Mouse (Mus musculus) spleen, adult 12 weeks (tissue): ENCODE measurements around the gene G6pdx.

Source experiments
- DNase-seq: peaks from one replicate; pipeline ENCODE4 v3.0.0; 2022; ENCODE audit warnings: low spot score

The G6pdx gene

DNA sequence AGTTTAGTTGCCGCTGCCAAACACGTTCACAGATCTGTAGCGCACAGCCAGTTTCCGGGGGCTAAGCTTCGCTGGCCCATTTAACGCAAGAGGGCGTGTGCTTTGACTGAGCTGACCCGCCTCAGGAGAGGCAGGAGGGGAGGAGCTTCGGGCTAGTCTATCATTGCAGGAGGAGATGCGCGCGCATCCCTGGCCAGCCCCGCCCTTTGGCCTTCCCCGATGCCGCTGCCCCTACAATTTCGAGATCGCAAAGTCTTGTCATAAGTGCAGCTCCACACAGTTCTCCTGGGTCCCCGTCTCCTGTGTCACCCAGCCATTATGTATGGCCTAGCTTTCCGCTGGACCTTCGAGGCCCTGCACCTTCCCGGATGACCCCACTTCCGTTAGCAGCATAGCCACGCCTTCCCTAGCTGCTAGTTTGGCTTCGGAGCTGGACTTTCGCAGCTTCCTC is at the start of gene G6pdx:
TSS of gene G6pdx (minus strand) at position 369 of the 451 bp plus-strand sequence.
- peak; percentile 84 for DNase-seq

DNA sequence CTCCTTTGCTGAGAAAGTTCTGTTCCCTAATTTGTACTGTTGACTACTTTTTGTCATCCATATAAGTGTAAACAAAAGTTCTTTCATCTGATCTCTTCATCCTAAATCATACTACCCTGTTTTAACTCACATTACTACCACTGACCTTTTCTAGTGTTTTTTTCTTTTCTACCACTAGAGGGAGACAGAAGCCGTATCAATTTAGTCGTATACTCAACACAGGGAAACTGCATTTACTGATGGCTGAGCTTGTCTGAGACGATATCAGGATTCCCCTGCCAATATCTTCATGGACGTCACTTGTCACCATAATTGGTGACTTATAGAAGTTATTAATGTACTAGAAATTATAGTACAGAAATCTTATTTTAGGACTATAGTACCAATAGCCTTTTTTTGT is 23.8 kb upstream of the G6pdx start:
- no peak for DNase-seq

DNA sequence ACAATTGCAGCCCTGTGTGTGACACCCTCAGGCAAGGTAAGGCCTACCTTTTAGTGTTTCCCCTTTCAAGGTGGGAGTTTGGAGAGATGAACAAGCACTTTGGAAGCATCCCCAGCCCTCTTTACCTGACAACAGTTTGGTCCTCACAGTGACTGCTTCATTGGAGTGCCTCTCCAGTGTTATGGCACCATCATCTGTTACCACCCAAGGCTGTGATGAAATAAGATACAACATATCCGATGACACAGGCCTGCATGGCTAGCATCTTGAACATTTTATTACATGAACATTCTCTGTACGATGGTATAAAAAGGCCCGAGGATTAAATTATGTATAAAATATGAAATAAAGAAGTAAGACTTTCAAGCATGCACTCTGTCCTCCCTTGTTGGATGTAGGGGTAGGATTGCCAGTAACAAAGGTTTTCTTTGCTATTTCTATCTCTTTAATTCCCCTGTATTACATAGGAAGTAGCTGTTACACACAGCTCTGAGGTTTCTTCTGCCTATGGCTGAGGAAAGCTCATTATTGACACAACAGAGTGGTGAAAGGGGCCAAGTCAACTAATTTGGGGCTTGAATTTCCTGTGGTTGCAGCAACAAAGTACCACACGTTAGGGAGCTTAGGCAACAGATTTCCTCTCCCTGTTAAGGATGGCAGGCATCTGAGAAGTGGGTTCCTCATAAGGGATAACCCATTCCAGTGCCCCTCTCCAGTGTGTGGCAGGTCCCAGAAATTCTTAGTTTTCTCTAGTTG is 22.3 kb upstream of the G6pdx start:
- no peak for DNase-seq

DNA sequence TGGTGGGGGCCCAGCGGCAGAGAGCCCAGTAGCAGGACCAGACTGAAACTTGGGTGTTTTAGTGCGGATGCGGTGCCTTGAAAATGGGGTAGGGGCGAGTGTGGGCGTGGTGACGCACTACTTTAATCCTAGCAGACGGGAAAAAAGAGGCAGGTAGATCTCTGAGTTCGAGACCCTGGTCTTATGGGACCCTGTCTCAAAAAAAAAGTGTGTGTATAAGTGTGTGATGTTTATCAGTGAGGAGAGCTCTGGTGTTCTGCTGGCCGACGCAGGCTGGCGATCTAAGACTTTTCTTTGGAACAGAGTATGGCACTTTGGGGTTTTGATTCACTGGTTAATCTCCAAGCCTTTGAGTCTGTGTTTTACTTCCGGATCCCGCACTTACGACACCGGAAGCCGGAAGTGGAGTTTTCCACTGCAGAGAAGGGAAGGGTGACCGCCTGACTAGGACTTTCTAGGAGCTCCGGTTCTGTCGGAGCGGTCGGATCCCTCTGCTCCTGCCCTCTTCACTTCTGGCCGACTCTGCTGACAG is 362 bp upstream of the G6pdx start:
- DNase-seq = peak; percentile 65

DNA sequence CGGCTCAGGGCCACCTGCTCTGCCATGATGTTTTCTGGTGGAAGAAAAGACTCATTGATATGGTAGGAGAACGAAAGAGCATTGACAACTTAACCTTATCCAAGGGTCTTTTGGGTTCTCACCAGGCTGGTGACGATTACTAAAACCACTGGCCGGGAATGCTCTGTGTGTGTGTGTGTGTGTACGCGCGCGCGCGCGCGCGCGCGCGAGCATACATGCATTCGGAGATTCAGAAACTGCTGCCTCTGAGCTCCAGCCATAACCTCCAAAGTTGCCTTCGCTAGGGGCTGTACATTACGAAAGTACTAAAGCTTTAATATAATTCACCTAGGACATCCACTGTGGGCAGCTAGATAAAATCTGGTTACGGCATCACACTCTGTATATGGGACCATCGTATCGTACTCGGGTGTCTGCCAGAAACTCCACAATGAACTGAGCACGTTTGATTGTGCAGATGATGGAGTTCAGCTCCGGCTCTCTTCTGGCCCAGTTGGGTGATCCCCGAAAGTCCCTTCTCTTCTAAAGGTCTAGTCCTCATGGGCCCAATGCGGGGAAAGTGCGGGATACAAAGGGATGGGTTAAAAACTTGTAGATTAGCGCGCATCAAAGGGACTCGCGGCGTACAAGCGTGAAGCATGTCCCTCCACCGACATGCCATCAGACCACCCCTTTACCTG is 708 bp downstream of the G6pdx start:
- no peak for DNase-seq

DNA sequence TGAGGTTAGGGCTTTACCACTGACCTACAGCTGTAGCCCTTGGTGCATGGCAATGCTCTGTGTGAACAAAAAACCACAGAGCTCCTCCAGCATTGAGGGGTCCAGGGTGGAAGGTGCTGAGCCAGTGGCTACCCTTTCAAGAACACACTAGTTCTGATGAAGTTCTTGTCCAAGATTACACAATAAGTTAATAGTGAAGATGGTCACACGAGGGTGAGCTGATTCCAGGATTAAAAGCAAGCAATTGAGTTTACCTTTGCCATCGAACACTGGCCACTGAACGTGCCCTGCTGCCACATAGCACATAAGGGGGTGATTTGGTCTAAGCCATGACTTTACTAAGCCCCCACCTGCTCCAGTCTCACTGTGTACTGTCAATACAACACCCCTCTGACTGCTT is 1.9 kb downstream of the G6pdx start:
- DNase-seq = no peak

DNA sequence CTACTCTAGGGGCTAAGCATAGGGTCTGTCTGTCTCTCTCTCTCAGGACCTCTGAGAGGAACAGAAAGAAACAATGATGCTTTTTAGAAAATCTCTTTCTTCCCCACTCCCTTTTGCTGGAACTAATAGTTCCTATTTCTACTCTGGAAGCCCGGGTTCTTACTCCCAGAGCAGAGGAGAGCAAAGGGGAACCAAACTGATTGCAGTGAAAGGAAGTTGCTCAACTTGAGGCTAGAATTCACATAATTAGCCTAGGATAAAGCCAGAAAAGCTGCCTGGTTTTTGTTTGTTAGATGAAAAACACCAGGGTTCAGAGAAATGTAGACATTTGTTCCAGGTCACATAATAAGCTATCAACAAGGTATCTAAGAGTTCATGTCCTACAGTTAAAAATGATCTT is 2.7 kb downstream of the G6pdx start:
- DNase-seq = no peak

DNA sequence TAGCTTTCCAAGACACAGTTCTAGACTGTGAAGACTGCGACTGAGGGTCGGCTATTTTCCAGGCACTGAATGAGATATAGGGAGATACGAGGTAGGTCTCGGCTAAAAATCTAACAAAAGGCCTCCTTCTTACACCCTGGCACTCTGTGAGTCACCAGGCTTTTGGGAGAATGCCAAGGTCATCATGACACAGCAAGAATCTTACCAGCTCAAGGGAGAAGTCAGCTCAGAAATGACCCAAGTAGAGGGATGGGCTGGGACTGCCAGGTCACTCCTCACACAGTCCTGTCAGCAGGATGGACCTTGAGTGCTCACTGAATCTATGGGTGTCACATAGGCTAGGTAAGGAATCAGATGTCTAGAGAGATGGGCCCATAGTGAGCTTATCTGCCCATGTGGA is 3.8 kb downstream of the G6pdx start:
- peak; percentile 64 for DNase-seq

DNA sequence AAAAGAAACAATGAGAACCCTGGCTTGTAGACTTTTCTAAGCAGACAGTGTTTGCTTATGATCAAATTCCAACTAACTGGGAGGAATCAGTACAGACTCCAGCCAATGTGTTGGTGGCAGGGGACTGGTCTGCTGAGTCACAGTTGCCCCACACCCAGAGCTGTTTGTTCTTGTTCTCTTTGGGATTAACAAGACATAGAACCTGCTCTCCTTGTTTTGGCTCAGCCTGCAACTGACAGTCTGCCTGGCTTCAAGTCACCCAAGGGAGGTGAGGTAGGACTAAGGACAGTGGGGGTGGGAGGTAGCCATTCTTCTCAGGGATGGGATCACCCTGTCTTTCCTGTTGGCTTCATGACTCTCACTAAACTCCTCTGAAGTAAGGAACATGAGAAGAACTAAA is 4.6 kb downstream of the G6pdx start:
- no peak for DNase-seq

DNA sequence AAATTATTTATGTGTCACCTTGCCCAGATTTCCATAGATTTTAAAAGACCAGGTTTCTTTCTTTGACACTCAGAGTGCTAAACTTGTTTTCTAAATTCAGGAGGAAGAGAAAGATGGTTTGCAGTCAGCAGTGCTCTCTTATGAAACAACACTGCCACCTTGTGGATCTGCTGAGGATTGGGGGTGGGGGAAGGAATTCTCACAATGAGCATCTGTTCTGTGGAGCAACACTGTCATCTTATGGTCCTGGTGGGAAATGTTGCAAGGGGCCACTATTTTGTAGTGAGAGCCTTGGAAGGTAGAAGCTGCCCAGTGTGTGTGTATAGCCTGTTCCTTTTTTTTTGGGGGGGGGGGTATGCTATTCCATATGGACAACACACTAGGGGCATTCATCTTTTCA is 15.6 kb downstream of the G6pdx start:
- DNase-seq = peak; percentile 34

DNA sequence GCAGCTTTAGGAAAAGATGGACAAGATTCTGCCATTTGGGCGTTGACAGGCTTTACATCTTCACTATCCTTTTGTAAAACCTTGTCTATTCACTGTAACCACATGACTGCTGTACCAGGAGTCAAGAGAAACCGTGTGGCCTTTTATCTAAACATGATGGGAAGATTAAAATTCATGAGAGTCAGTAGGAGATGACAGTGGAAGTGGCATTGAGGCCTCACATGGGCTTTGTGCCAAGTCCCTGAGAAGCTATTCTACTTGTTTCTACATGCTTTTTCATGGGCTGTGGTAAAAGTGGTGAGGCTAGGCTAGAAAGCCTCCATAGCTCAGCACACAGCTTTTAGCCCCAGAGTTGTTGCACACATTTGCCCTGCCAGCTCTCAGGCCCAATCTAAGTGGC is 20.7 kb downstream of the G6pdx start:
- no peak for DNase-seq

DNA sequence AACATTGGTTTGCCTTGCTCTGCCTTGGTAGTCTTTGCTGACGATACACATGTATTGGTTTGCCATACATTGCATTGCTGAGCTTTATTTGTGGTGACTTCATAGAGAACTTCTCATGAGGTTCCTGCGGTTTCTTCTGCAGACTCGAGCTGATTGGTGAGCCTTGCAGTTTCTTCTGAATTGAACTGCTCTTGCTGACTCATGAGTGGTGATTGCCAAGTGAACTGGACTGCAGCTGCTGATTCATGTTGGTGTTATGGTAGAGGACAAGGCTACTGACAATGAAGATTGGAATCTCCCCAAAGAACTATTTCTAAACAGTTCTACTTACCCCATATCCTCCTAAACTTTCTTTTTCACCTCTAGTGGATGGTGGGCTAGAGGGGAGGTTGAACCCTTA is 28.9 kb downstream of the G6pdx start:
- DNase-seq = no peak

DNA sequence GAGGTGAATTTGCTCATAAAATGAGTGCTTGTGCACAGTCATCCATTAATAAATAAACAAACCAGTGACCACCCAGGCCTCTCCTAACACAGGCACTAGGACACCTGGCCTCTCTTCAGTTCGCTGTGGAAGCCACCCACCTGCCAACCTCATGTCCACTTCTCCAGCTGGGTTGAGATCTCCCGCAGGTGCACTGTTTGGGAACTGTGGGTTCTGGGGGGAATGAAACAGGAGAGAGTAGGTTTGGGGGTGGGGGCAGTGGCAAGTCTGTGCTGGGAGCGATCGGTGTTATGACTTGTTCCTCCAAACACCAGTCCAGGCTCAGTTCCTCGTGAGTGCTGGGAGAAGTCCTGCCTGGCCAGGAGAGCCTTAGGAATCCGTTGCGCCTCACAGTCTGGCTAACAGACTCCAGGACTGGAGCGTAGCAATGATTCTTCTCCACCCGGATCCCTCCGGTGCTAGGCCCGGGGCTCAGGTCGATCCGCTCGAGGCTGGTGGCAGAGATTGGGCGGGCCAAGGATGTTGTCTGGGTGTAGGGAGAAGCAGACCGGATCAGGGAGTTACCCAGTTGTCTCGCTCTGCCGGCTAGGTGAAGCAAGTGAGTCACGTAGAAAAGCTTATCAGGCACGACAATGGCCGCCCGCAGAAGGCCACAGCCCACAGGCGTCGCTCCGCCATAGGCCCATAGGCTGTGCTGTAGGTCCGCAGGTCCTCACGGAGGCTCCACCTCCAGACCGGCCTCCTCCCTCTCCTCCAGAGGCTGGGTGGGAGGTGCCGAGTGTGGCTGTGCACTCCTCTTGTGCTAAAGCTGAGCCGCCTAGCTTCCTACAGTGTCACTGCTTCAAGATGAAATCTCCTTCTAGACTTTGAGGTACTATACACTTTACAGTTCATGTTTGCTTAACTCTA is 36.2 kb downstream of the G6pdx start, which contains the start of the genes Fam3a and Ikbkg:
TSS of gene Fam3a (minus strand) at position 738 of the 909 bp plus-strand sequence.
TSS of gene Ikbkg (plus strand) at position 756 of the 909 bp plus-strand sequence.
- peak; percentile 73 for DNase-seq

DNA sequence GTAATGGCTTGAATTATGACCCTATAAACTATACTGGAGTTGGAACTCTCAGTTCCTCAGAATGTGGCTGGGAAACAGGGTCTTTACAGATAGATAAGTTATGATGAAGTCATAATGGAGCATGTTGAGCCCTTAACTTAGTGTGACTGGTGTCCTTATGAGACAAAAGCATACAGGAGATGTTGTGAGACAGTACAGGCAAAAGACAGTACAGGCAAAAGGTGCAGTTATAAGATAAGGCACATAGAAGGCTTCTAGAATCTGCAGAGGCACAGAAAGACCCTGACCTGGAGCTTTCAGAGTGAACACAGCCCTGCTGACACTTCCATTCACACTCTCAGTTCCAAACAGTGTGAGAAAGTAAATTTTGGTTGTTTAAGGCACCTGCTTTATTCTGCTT is 40.8 kb downstream of the G6pdx start:
- no peak for DNase-seq

DNA sequence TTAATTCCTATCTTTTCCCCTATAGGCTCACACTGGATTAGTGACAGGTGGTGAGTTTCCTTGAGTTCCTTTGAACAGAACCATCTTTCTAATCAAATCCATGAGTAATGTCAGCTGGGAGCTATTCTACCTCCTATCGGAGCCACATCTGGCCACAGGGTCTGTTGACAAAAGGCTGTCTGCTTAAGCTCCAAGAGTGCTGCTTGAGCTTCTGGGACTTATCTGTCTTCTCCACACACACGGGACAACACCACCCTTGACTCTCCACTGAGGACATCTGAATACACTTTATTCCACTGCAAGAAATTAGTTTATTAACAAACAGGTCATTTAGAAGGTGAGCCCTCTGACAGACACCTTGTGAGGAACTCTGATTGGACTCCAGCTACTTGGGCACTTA is 44.5 kb downstream of the G6pdx start:
- no peak for DNase-seq

DNA sequence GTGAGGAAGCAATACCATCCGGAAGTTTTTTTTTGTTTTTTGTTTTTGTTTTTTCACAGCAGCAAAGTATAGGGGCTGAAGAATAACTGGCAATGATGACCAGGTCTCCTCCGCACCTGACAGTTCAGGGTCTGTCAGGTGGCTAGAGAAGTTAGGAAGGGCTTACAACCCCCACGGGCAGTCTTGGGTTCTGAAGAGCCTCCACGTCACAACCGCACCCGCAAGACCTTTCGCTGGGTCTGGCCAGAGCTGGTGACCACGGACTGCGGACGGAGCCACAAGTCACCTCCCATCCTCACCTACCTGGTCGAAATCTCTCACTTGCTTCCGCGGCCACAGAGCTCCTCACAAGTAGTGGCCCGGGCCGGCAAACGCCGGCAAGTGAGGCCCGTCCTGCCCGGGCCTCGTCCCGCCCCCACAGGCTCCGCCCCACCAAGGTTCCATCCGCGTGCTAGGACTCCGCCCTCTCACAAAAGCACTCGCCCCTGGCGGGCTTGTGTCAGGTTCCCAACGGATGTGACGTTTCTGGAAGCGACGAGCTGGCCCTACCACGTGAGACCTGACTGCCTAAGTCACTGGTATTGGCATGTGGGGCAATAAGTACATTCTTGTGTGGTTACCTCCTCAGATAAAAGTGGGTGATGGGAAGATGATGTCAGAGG is 56.0 kb downstream of the G6pdx start, which contains the start of the genes Ubl4a and Slc10a3:
TSS of gene Ubl4a (minus strand) at position 331 of the 662 bp plus-strand sequence.
TSS of gene Slc10a3 (minus strand) at position 462 of the 662 bp plus-strand sequence.
- peak; percentile 78 for DNase-seq

DNA sequence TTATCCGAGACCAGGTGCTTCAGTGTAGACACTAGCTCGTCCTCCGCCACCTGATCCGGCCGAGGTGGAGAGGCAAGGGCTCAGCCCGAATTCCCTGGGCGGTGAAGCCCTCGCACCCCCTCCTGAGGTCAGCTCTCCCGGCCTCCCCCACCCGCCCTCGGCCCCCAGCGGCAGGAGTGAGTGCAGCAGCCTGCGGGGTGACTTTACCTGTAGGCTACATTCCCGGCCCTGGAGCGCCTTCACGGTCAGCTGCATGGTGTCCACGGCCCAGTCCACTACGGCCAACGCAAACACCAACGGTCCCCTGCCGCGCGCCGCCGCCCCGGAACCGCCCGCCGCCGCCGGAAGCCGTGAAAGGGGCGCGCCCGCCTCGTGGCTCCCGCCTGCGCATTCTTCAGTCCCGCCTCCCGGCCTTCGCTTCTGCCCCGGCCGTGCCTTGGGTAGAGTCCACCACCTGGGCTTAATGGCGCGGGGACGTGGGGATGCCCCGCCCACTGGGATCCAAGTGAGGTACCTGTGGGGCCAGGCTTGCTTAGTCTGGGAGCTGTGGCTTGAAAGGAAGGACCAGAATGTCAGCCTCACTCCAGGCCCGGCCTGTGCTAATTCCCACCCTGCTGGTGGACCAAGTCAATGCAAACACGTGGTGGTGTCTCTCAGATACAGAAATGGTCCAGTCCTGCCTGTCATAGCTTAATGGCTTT is 60.6 kb downstream of the G6pdx start:
- peak; percentile 59 for DNase-seq

DNA sequence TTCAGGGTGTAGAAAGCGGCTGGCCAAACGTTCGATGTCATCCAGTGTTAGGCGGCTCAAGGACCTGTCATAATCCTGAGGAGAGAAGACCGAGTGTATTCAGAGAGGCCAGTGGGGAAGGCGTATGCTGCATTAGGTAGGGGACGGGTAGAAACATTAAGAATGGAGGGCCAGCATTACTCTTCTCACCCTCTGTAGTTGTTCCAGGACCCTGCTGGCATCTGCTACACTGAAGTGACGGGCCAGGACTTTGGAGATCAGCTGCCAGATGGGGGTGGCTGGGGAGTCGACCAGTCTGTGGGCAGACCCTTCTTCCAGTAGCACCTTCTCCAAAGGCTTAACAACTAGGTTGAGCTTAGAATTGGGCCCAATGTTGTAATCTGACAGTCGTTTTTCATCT is 61.5 kb downstream of the G6pdx start:
- DNase-seq = no peak
